Mouse (Mus musculus): ENCODE data around the gene Zdhhc4. TPM values are rescaled to one million over a fixed set of nuclear protein-coding genes. Genes with fewer than 3 reads are reported as not detected.
A peak's percentile ranks its signal among the peaks of the same experiment; 100 is the strongest.

The Zdhhc4 gene
- polyA plus RNA-seq, 1 experiment from 2014 or later = 62.6 TPM

DNA sequence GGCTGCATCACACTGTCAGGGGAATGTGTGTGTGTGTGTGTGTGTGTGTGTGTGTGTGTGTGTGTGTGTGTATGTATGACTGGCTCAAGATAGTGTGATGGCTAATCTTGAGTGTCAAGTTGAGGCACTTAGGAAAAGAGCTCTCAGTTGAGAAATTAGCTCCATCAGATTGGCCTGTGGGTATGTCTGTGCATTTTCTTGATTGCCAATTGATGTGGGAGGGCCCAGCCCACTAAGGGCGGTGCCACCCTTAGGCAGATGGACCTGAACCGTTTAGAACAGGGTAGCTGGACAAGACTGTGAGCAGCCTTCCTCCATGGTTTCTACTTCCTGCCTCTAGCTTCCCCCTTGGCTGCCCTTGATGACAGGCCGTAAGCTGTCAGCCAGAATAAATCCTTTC is 56.9 kb downstream of the Zdhhc4 start:
- Histone ChIP-seq H3K4me1 (replicated peaks; ENCODE audit: control insufficient read depth, insufficient read depth) (no peaks in the 10 kb centered on the region), H3K9me3 (ENCODE audit: control insufficient read depth, low read length) (no peaks in the 10 kb centered on the region), H3K4me3 (ENCODE audit: low read depth, low read length) (no peak overlapping the region), H3K36me3 (ENCODE audit: control insufficient read depth, insufficient read depth, low read length) (no peaks in the 10 kb centered on the region), H3K9ac (ENCODE audit: low read length) (no peak overlapping the region), H3K27ac (replicated peaks) (no peak overlapping the region), H3K4me2 (replicated peaks; ENCODE audit: low read depth) (no peak overlapping the region), H3K27me3 (ENCODE audit: control insufficient read depth, insufficient read depth, low read length) (no peaks in the 10 kb centered on the region)
- TF ChIP-seq CTCF (IDR thresholded peaks at IDR 0.05; ENCODE audit: low read depth) (no peak), EP300 (optimal IDR thresholded peaks at IDR 0.05) (no peak)
- 68% methylated on average over 3 of the region's 3 CpGs for WGBS
- no peak for ATAC-seq (ENCODE audit: low FRiP score, low TSS enrichment)
- DNase-seq (ENCODE audit: low spot score) = no peak

DNA sequence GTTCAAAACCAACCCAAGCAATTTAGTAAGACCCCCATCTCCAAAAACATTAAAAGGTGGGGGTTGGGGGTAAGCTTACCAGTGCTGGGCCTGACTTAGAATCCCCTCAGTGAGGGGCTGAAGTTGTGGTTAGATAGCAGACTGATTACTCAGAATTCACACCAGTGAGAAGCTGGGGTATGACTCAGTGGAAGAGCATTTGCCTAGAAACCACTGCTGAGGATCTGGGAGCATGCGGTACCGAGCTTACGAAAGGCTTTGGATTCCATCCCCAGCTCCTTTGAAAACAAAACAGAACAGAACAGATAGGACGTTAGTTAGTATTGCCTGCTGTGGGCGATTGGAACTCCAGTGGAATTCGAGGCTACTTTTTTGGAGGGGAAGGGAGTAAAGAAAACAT is 57.4 kb downstream of the Zdhhc4 start:
- Histone ChIP-seq H3K36me3 (ENCODE audit: control insufficient read depth, insufficient read depth, low read length) (no peaks in the 10 kb centered on the region), H3K27ac (replicated peaks) (no peak overlapping the region), H3K9ac (ENCODE audit: low read length) (no peak overlapping the region), H3K4me1 (replicated peaks; ENCODE audit: control insufficient read depth, insufficient read depth) (no peaks in the 10 kb centered on the region), H3K27me3 (ENCODE audit: control insufficient read depth, insufficient read depth, low read length) (no peaks in the 10 kb centered on the region), H3K4me3 (ENCODE audit: low read depth, low read length) (no peak overlapping the region), H3K9me3 (ENCODE audit: control insufficient read depth, low read length) (no peaks in the 10 kb centered on the region), H3K4me2 (replicated peaks; ENCODE audit: low read depth) (no peak overlapping the region)
- ATAC-seq (ENCODE audit: low FRiP score, low TSS enrichment) (no peak), DNase-seq (ENCODE audit: low spot score) (no peak)
- WGBS = 58% methylated on average over 6 of the region's 6 CpGs
- TF ChIP-seq EP300 (optimal IDR thresholded peaks at IDR 0.05) = no peak
- no peak for TF ChIP-seq CTCF (IDR thresholded peaks at IDR 0.05; ENCODE audit: low read depth)

DNA sequence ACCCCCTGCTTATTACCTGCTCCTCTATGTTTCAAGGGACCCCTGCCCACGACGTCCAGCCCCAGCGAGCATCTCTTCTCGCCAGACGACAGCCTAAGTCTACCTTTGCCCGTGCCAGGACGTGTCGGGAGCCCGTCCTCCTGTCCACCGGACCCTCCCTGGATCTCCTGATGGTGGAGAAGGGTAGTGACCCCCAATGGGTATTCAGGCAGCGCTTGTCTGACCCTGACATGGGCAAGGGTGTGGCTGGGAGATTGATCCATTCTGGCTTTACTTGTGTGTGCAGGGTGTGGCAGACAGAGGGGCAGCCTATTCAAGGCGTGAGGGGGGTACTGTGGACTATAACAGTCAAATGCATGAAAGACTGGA is 58.9 kb downstream of the Zdhhc4 start:
- no peaks in the 10 kb centered on the region for H3K27me3 ChIP-seq (ENCODE audit: control insufficient read depth, insufficient read depth, low read length)
- peak overlapping the region; percentile 97 for H3K4me2 ChIP-seq (replicated peaks; ENCODE audit: low read depth)
- H3K36me3 ChIP-seq (ENCODE audit: control insufficient read depth, insufficient read depth, low read length) = no peaks in the 10 kb centered on the region
- peak; percentile 11; the same call in 1 of the 2 replicates for ATAC-seq (ENCODE audit: low FRiP score, low TSS enrichment)
- 3% methylated on average over 12 of the region's 12 CpGs for WGBS
- H3K9me3 ChIP-seq (ENCODE audit: control insufficient read depth, low read length) = no peaks in the 10 kb centered on the region
- no peaks in the 10 kb centered on the region for H3K4me1 ChIP-seq (replicated peaks; ENCODE audit: control insufficient read depth, insufficient read depth)
- TF ChIP-seq CTCF (IDR thresholded peaks at IDR 0.05; ENCODE audit: low read depth) = no peak
- TF ChIP-seq EP300 (optimal IDR thresholded peaks at IDR 0.05) = no peak
- no peak for DNase-seq (ENCODE audit: low spot score)
- H3K27ac ChIP-seq (replicated peaks) = peak overlapping the region; percentile 77; the same call in 1 of the 2 replicates
- peak overlapping the region; percentile 88 for H3K4me3 ChIP-seq (ENCODE audit: low read depth, low read length)
- peak overlapping the region; percentile 83 for H3K9ac ChIP-seq (ENCODE audit: low read length)

DNA sequence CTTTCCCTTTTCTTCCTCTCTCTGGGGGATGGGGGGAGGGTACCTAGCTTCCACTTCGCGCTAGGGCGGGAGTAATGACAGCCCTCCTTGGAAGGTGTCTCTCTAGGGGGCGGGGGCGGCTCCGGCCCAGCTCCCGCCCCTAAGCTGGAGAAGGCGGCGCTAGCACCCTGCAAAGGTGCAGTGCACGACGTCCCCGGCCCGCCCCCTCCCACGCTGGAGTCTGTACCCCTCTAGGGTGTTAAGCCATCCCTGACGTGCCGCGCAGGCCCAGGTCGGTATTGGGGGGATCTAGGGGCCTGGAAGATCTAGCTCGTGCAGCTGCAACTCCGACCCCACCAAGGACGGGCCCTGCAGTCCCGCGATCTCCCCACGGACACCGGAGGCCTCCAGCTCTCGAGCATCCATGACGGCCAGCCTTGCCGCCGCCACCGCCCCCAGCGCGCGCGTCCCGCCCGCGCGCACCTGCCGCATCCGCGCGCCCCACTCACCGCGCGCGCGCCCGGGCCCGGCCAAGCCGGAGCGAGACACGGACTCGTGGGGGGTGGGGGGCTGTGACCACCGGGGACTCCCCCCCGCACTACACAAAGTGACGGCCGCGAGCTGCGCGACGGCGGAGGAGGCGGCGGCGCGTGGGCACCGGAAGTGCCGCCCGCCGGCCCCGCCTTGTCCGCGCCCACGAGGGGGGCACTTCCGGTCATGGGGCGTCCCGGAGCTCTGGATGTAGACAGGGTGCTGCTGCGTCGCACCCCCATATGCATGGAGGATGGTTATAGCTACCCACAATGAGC is 59.5 kb downstream of the Zdhhc4 start, which contains the start of gene Zfp316:
Zfp316 (minus strand) TSS at position 660 of the 788 bp plus-strand sequence.
- DNase-seq (ENCODE audit: low spot score) = peak; percentile 77
- ATAC-seq (ENCODE audit: low FRiP score, low TSS enrichment) = peak; percentile 79
- TF ChIP-seq EP300 (optimal IDR thresholded peaks at IDR 0.05) (no peak), CTCF (IDR thresholded peaks at IDR 0.05; ENCODE audit: low read depth) (peak; percentile 2; the same call in 1 of the 2 replicates)
- H3K27me3 ChIP-seq (ENCODE audit: control insufficient read depth, insufficient read depth, low read length) = no peaks in the 10 kb centered on the region
- no peaks in the 10 kb centered on the region for H3K36me3 ChIP-seq (ENCODE audit: control insufficient read depth, insufficient read depth, low read length)
- H3K4me3 ChIP-seq (ENCODE audit: low read depth, low read length) = peak within 1 kb of the TSS; percentile 88
- H3K9ac ChIP-seq (ENCODE audit: low read length) = peak within 1 kb of the TSS; percentile 83
- H3K4me2 ChIP-seq (replicated peaks; ENCODE audit: low read depth) = peak within 1 kb of the TSS; percentile 97
- H3K9me3 ChIP-seq (ENCODE audit: control insufficient read depth, low read length) = no peaks in the 10 kb centered on the region
- H3K27ac ChIP-seq (replicated peaks) = peak within 1 kb of the TSS; percentile 77
- WGBS = under 1% methylated on average over 51 of the region's 79 CpGs
- no peaks in the 10 kb centered on the region for H3K4me1 ChIP-seq (replicated peaks; ENCODE audit: control insufficient read depth, insufficient read depth)

DNA sequence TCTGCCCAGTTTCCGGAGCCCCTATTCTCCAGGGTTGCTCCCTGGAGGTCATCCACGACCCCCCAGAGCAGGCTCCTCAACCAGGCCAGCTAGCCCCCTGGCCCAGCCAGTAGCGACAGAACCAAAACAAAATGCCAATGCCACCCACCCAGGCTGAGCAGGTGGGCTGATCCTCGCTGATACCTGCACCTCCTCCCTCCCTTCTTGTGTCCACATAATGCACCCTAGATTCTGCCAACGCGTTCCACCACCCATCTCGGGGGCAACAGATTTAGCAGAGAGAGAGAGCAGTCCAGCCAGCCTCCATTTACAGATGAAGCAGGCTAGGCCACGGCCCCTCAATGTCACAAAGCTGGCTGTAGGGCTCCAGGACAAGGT is 60.1 kb downstream of the Zdhhc4 start:
- Histone ChIP-seq H3K27ac (replicated peaks) (0 out of 2 replicates have a peak overlapping the region, but pooled peaks have one; percentile 77), H3K4me2 (replicated peaks; ENCODE audit: low read depth) (peak overlapping the region; percentile 97), H3K36me3 (ENCODE audit: control insufficient read depth, insufficient read depth, low read length) (no peaks in the 10 kb centered on the region), H3K9me3 (ENCODE audit: control insufficient read depth, low read length) (no peaks in the 10 kb centered on the region), H3K9ac (ENCODE audit: low read length) (peak overlapping the region; percentile 83), H3K27me3 (ENCODE audit: control insufficient read depth, insufficient read depth, low read length) (no peaks in the 10 kb centered on the region), H3K4me1 (replicated peaks; ENCODE audit: control insufficient read depth, insufficient read depth) (no peaks in the 10 kb centered on the region), H3K4me3 (ENCODE audit: low read depth, low read length) (peak overlapping the region; percentile 88)
- ATAC-seq (ENCODE audit: low FRiP score, low TSS enrichment) (no peak; the same call in 1 of the 2 replicates), DNase-seq (ENCODE audit: low spot score) (no peak)
- no peak for TF ChIP-seq EP300 (optimal IDR thresholded peaks at IDR 0.05)
- no peak for TF ChIP-seq CTCF (IDR thresholded peaks at IDR 0.05; ENCODE audit: low read depth)
- WGBS = 34% methylated on average over 8 of the region's 8 CpGs

DNA sequence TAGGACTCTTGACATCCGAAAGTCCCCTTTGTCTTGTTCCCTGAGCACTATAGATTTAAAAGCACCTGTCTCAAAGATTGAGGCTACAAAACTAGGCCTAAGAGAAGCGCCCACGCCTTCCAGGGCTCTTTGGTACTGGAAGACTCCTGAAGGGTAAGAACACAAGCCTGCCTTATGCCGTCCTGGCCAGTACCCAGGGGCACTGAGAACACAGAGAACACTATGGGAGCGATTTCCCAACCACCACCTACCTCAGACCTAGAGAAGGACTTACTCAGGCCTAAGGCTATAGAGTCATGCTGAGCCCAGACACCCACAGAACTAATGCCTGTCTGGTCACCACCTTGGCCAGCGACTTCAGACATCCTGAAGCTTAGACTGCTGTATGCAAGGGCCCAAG is 62.3 kb downstream of the Zdhhc4 start:
- DNase-seq (ENCODE audit: low spot score) (no peak), ATAC-seq (ENCODE audit: low FRiP score, low TSS enrichment) (no peak)
- no peak overlapping the region for H3K4me2 ChIP-seq (replicated peaks; ENCODE audit: low read depth)
- no peak overlapping the region for H3K9ac ChIP-seq (ENCODE audit: low read length)
- 87% methylated on average over 6 of the region's 6 CpGs for WGBS
- H3K4me1 ChIP-seq (replicated peaks; ENCODE audit: control insufficient read depth, insufficient read depth) = no peaks in the 10 kb centered on the region
- no peak overlapping the region for H3K27ac ChIP-seq (replicated peaks)
- no peaks in the 10 kb centered on the region for H3K9me3 ChIP-seq (ENCODE audit: control insufficient read depth, low read length)
- no peak for TF ChIP-seq EP300 (optimal IDR thresholded peaks at IDR 0.05)
- TF ChIP-seq CTCF (IDR thresholded peaks at IDR 0.05; ENCODE audit: low read depth) = no peak
- H3K4me3 ChIP-seq (ENCODE audit: low read depth, low read length) = no peak overlapping the region
- 0 out of 2 replicates have a peak, but pooled peaks cover 3% of the 10 kb centered on the region for H3K36me3 ChIP-seq (ENCODE audit: control insufficient read depth, insufficient read depth, low read length)
- H3K27me3 ChIP-seq (ENCODE audit: control insufficient read depth, insufficient read depth, low read length) = no peaks in the 10 kb centered on the region

Other genes with a start within 250 kb of the Zdhhc4 start
- 15.4 and 15.6 TPM in 2 replicates for gene Rnf216, start 216.3 kb downstream of the Zdhhc4 start, polyA plus RNA-seq (2015; fragmentation: Nextera tagmentation; extraction: Ambion mirVana)
- gene Olfr718-ps1, start 181.7 kb downstream of the Zdhhc4 start, polyA plus RNA-seq (2015; fragmentation: Nextera tagmentation; extraction: Ambion mirVana) = not detected in 2 replicates
- 4.2 and 5.2 TPM in 2 replicates for gene Rbak, start 148.5 kb downstream of the Zdhhc4 start, polyA plus RNA-seq (2015; fragmentation: Nextera tagmentation; extraction: Ambion mirVana)
- not detected in 2 replicates for gene Spdye4b, start 148.2 kb downstream of the Zdhhc4 start, polyA plus RNA-seq (2015; fragmentation: Nextera tagmentation; extraction: Ambion mirVana)
- 0.05 TPM in 1 of 2 replicates, not detected in the other for gene Spdye4a, start 102.4 kb downstream of the Zdhhc4 start, polyA plus RNA-seq (2015; fragmentation: Nextera tagmentation; extraction: Ambion mirVana)
- gene Zfp12, start 94.1 kb downstream of the Zdhhc4 start, polyA plus RNA-seq (2015; fragmentation: Nextera tagmentation; extraction: Ambion mirVana) = 4.2 and 4.5 TPM in 2 replicates
- 1.4 and 1.7 TPM in 2 replicates for gene Zfp316, start 59.2 kb downstream of the Zdhhc4 start, polyA plus RNA-seq (2015; fragmentation: Nextera tagmentation; extraction: Ambion mirVana)
- gene Zfp853, start 35.6 kb downstream of the Zdhhc4 start, polyA plus RNA-seq (2015; fragmentation: Nextera tagmentation; extraction: Ambion mirVana) = 0.06 TPM in 2 replicates
- gene E130309D02Rik, start 13.9 kb downstream of the Zdhhc4 start, polyA plus RNA-seq (2015; fragmentation: Nextera tagmentation; extraction: Ambion mirVana) = 15.7 and 18.5 TPM in 2 replicates
- gene Grid2ip, start 28.1 kb upstream of the Zdhhc4 start, polyA plus RNA-seq (2015; fragmentation: Nextera tagmentation; extraction: Ambion mirVana) = 0.86 and 1.4 TPM in 2 replicates
- gene Kdelr2, start 74.6 kb upstream of the Zdhhc4 start, polyA plus RNA-seq (2015; fragmentation: Nextera tagmentation; extraction: Ambion mirVana) = 287 and 315 TPM in 2 replicates
- gene Daglb, start 135.3 kb upstream of the Zdhhc4 start, polyA plus RNA-seq (2015; fragmentation: Nextera tagmentation; extraction: Ambion mirVana) = 5.5 and 5.9 TPM in 2 replicates
- gene Rac1, start 198.8 kb upstream of the Zdhhc4 start, polyA plus RNA-seq (2015; fragmentation: Nextera tagmentation; extraction: Ambion mirVana) = 345 and 377 TPM in 2 replicates

All from stomach, postnatal 0 days (tissue).